Mouse (Mus musculus): Measurements from ENCODE around the gene Arid2. TPM values are rescaled to one million over a fixed set of nuclear protein-coding genes. Genes with fewer than 3 reads are reported as not detected.

Gene Arid2
- polyA plus RNA-seq, 1 experiment from 2014 or later: 38.7 TPM

- Histone ChIP-seq H3K9ac (no peak overlapping the region), H3K4me2 (no peak overlapping the region), H3K27ac (no peak overlapping the region), H3K9me3 (no peaks in the 10 kb centered on the region), H3K4me3 (replicated peaks) (no peak overlapping the region), H3K27me3 (no peaks in the 10 kb centered on the region), H3K4me1 (no peaks in the 10 kb centered on the region), H3K36me3 (replicated peaks) (peaks cover 90% of the 10 kb centered on the region)
- 89% methylated on average over 11 of the region's 11 CpGs for WGBS
- no peak for ATAC-seq (ENCODE audit: low FRiP score)
Observed at GRCm38 (mm10) chr15:96366176-96366963, 79.1 kb downstream of the Arid2 start.

- Histone ChIP-seq H3K36me3 (replicated peaks) (peaks cover 76% of the 10 kb centered on the region), H3K4me3 (replicated peaks) (no peak overlapping the region), H3K9me3 (no peaks in the 10 kb centered on the region), H3K4me2 (no peak overlapping the region), H3K9ac (no peak overlapping the region), H3K27me3 (no peaks in the 10 kb centered on the region), H3K27ac (no peak overlapping the region), H3K4me1 (no peaks in the 10 kb centered on the region)
- ATAC-seq (ENCODE audit: low FRiP score): no peak
- 94% methylated on average over 18 of the region's 18 CpGs for WGBS
Observed at GRCm38 (mm10) chr15:96371311-96371710, 84.0 kb downstream of the Arid2 start.

- H3K9me3 ChIP-seq: no peaks in the 10 kb centered on the region
- H3K4me1 ChIP-seq: no peaks in the 10 kb centered on the region
- no peak overlapping the region for H3K27ac ChIP-seq
- H3K4me2 ChIP-seq: no peak overlapping the region
- 96% methylated on average over 6 of the region's 6 CpGs for WGBS
- no peak overlapping the region for H3K4me3 ChIP-seq (replicated peaks)
- H3K9ac ChIP-seq: no peak overlapping the region
- H3K27me3 ChIP-seq: no peaks in the 10 kb centered on the region
- ATAC-seq (ENCODE audit: low FRiP score): no peak
- peaks cover 78% of the 10 kb centered on the region for H3K36me3 ChIP-seq (replicated peaks)
Observed at GRCm38 (mm10) chr15:96372628-96373027, 85.3 kb downstream of the Arid2 start.

- Histone ChIP-seq H3K9ac (no peak overlapping the region), H3K27me3 (no peaks in the 10 kb centered on the region), H3K9me3 (no peaks in the 10 kb centered on the region), H3K4me2 (no peak overlapping the region), H3K4me3 (replicated peaks) (no peak overlapping the region), H3K36me3 (replicated peaks) (peaks cover 77% of the 10 kb centered on the region), H3K4me1 (no peaks in the 10 kb centered on the region), H3K27ac (no peak overlapping the region)
- WGBS: 84% methylated on average over 5 of the region's 5 CpGs
- ATAC-seq (ENCODE audit: low FRiP score): no peak
Observed at GRCm38 (mm10) chr15:96373161-96373560, 85.8 kb downstream of the Arid2 start.

- H3K36me3 ChIP-seq (replicated peaks): peaks cover 56% of the 10 kb centered on the region
- WGBS: 93% methylated on average over 2 of the region's 2 CpGs
Observed at GRCm38 (mm10) chr15:96376214-96376613, 88.9 kb downstream of the Arid2 start.

GRCm38 (mm10) chr15:96377263-96377662 is 89.9 kb downstream of the Arid2 start:
- Histone ChIP-seq H3K27me3 (no peaks in the 10 kb centered on the region), H3K4me3 (replicated peaks) (no peak overlapping the region), H3K9me3 (no peaks in the 10 kb centered on the region), H3K4me1 (no peaks in the 10 kb centered on the region), H3K9ac (no peak overlapping the region), H3K4me2 (no peak overlapping the region), H3K36me3 (replicated peaks) (peaks cover 54% of the 10 kb centered on the region), H3K27ac (no peak overlapping the region)
- 93% methylated on average over 5 of the region's 5 CpGs for WGBS
- no peak for ATAC-seq (ENCODE audit: low FRiP score)

More at GRCm38 (mm10) chr15:96376214-96376613, 88.9 kb downstream of the Arid2 start:
- Histone ChIP-seq H3K27me3 (no peaks in the 10 kb centered on the region), H3K9me3 (no peaks in the 10 kb centered on the region), H3K4me3 (replicated peaks) (no peak overlapping the region), H3K4me2 (no peak overlapping the region), H3K9ac (no peak overlapping the region), H3K4me1 (no peaks in the 10 kb centered on the region), H3K27ac (no peak overlapping the region)
- no peak for ATAC-seq (ENCODE audit: low FRiP score)

- WGBS: 92% methylated on average over 7 of the region's 7 CpGs
- Histone ChIP-seq H3K4me1 (no peaks in the 10 kb centered on the region), H3K4me3 (replicated peaks) (no peak overlapping the region), H3K9me3 (no peaks in the 10 kb centered on the region), H3K4me2 (no peak overlapping the region), H3K27me3 (no peaks in the 10 kb centered on the region), H3K36me3 (replicated peaks) (peaks cover 54% of the 10 kb centered on the region), H3K27ac (no peak overlapping the region), H3K9ac (no peak overlapping the region)
- ATAC-seq (ENCODE audit: low FRiP score): no peak
Observed at GRCm38 (mm10) chr15:96377701-96378100, 90.4 kb downstream of the Arid2 start.

- 90% methylated on average over 11 of the region's 11 CpGs for WGBS
- Histone ChIP-seq H3K36me3 (replicated peaks) (peaks cover 55% of the 10 kb centered on the region), H3K27ac (no peak overlapping the region), H3K27me3 (no peaks in the 10 kb centered on the region), H3K4me3 (replicated peaks) (no peak overlapping the region), H3K4me1 (peaks cover 5% of the 10 kb centered on the region; the same call in 1 of the 2 replicates), H3K4me2 (no peak overlapping the region), H3K9me3 (no peaks in the 10 kb centered on the region), H3K9ac (no peak overlapping the region)
- no peak for ATAC-seq (ENCODE audit: low FRiP score)
Observed at GRCm38 (mm10) chr15:96382223-96382622, 94.9 kb downstream of the Arid2 start.

GRCm38 (mm10) chr15:96388565-96388964 is 101.2 kb downstream of the Arid2 start:
- H3K4me1 ChIP-seq: peaks cover 5% of the 10 kb centered on the region; the same call in 1 of the 2 replicates
- H3K27ac ChIP-seq: no peak overlapping the region
- H3K4me2 ChIP-seq: no peak overlapping the region
- H3K27me3 ChIP-seq: no peaks in the 10 kb centered on the region
- no peak for ATAC-seq (ENCODE audit: low FRiP score)
- H3K9ac ChIP-seq: no peak overlapping the region
- peaks cover 59% of the 10 kb centered on the region for H3K36me3 ChIP-seq (replicated peaks)
- no peaks in the 10 kb centered on the region for H3K9me3 ChIP-seq
- WGBS: 82% methylated on average over 1 of the region's 1 CpGs
- H3K4me3 ChIP-seq (replicated peaks): no peak overlapping the region

- peaks cover 80% of the 10 kb centered on the region for H3K36me3 ChIP-seq (replicated peaks)
- no peak overlapping the region for H3K9ac ChIP-seq
- WGBS: 96% methylated on average over 3 of the region's 3 CpGs
- H3K4me2 ChIP-seq: no peak overlapping the region
- no peaks in the 10 kb centered on the region for H3K4me1 ChIP-seq
- H3K27ac ChIP-seq: no peak overlapping the region
- ATAC-seq (ENCODE audit: low FRiP score): no peak
- H3K4me3 ChIP-seq (replicated peaks): no peak overlapping the region
- H3K27me3 ChIP-seq: no peaks in the 10 kb centered on the region
- no peaks in the 10 kb centered on the region for H3K9me3 ChIP-seq
Observed at GRCm38 (mm10) chr15:96392878-96393277, 105.6 kb downstream of the Arid2 start.

- H3K27ac ChIP-seq: no peak overlapping the region
- H3K4me3 ChIP-seq (replicated peaks): no peak overlapping the region
- H3K36me3 ChIP-seq (replicated peaks): peaks cover 87% of the 10 kb centered on the region
- H3K9ac ChIP-seq: no peak overlapping the region
- WGBS: 97% methylated on average over 6 of the region's 6 CpGs
- no peaks in the 10 kb centered on the region for H3K27me3 ChIP-seq
- no peaks in the 10 kb centered on the region for H3K9me3 ChIP-seq
- H3K4me2 ChIP-seq: no peak overlapping the region
- no peak for ATAC-seq (ENCODE audit: low FRiP score)
- H3K4me1 ChIP-seq: no peaks in the 10 kb centered on the region
Observed at GRCm38 (mm10) chr15:96395071-96395470, 107.8 kb downstream of the Arid2 start.

GRCm38 (mm10) chr15:96396641-96397344 is 109.5 kb downstream of the Arid2 start:
- WGBS: 87% methylated on average over 8 of the region's 8 CpGs
- Histone ChIP-seq H3K9ac (no peak overlapping the region), H3K36me3 (replicated peaks) (peaks cover 74% of the 10 kb centered on the region), H3K4me2 (no peak overlapping the region), H3K27me3 (no peaks in the 10 kb centered on the region), H3K4me1 (no peaks in the 10 kb centered on the region), H3K27ac (no peak overlapping the region), H3K4me3 (replicated peaks) (no peak overlapping the region), H3K9me3 (no peaks in the 10 kb centered on the region)
- ATAC-seq (ENCODE audit: low FRiP score): no peak
